Mouse (Mus musculus) ES-E14 (cell line): ENCODE measurements at regions not wholly inside any gene's neighbourhood (a gene's known extent, or its start where the extent isn't known, plus 50 kb on each side); places are given as distances from the start of the nearest gene placed in this dataset.

Experiments
- CHD2 ChIP-seq: IDR thresholded peaks from 2 replicates; pipeline ENCODE4 v1.6.1; 2014; ENCODE audit warnings: mild to moderate bottlenecking, low read depth, low read length, inconsistent platforms
- HCFC1 ChIP-seq: IDR thresholded peaks from 2 replicates; pipeline ENCODE4 v1.6.1; 2012; ENCODE audit warnings: low read length, inconsistent platforms, borderline replicate concordance; ENCODE audit not compliant: insufficient read depth
- MAFK ChIP-seq: IDR thresholded peaks from 2 replicates; pipeline ENCODE4 v1.6.1; 2014; ENCODE audit warnings: mild to moderate bottlenecking, low read depth, low read length, inconsistent platforms; ENCODE audit not compliant: insufficient read depth
- ZC3H11A ChIP-seq: IDR thresholded peaks from 2 replicates; pipeline ENCODE4 v1.6.1; 2012; ENCODE audit warnings: low read depth, mild to moderate bottlenecking, inconsistent platforms, low read length, borderline replicate concordance
- ZNF384 ChIP-seq: IDR thresholded peaks from 2 replicates; pipeline ENCODE4 v1.6.1; 2012; ENCODE audit warnings: low read depth, low read length, inconsistent platforms

GRCm38 (mm10) chr8:55622399-55622798 is 284.3 kb downstream of the Adam29 start:
- TF ChIP-seq ZC3H11A (no peak), ZNF384 (no peak), MAFK (no peak), CHD2 (no peak), HCFC1 (no peak)
